Mouse (Mus musculus) forebrain, postnatal 0 days (tissue): ENCODE measurements at regions not wholly inside any gene's neighbourhood (a gene's known extent, or its start where the extent isn't known, plus 50 kb on each side); places are given as distances from the start of the nearest gene placed in this dataset.

Experiments used
- ATAC-seq: fragments of 200-750 bp; cut with Nextera tagmentation; 2 replicates; pipeline ENCODE4 v1.8.0; 2017; ENCODE audit warnings: mild to moderate bottlenecking, moderate library complexity
- DNase-seq: peaks from one replicate; pipeline ENCODE4 v3.0.0-alpha.2; 2015
- H3K27ac ChIP-seq: fragments of 300-500 bp; sonication (generic); 2 replicates; pipeline ENCODE4 v1.5.1; 2014; ENCODE audit warnings: low read depth, mild to moderate bottlenecking, antibody characterized with exemption, low read length, moderate library complexity, mixed read lengths
- H3K27me3 ChIP-seq: fragments of 300-500 bp; sonication (generic); 2 replicates; pipeline ENCODE4 v1.6.1; 2014; ENCODE audit warnings: mild to moderate bottlenecking, low read length, mixed read lengths; ENCODE audit not compliant: insufficient read depth
- H3K36me3 ChIP-seq: fragments of 300-500 bp; sonication (generic); 2 replicates; pipeline ENCODE4 v1.6.1; 2014; ENCODE audit warnings: mild to moderate bottlenecking, moderate library complexity; ENCODE audit not compliant: insufficient read depth
- H3K4me1 ChIP-seq: fragments of 300-500 bp; sonication (generic); 2 replicates; pipeline ENCODE4 v1.6.1; 2014; ENCODE audit warnings: antibody characterized with exemption; ENCODE audit not compliant: insufficient read depth
- H3K4me2 ChIP-seq: fragments of 300-500 bp; sonication (generic); 2 replicates; pipeline ENCODE4 v1.6.1; 2014; ENCODE audit warnings: low read depth, mild to moderate bottlenecking, moderate library complexity
- H3K4me3 ChIP-seq: fragments of 300-500 bp; sonication (generic); 2 replicates; pipeline ENCODE4 v1.5.1; 2014; ENCODE audit warnings: low read depth, low read length, mixed read lengths
- H3K9ac ChIP-seq: fragments of 300-500 bp; sonication (generic); 2 replicates; pipeline ENCODE4 v1.6.1; 2014; ENCODE audit warnings: mild to moderate bottlenecking
- H3K9me3 ChIP-seq: fragments of 300-500 bp; sonication (generic); 2 replicates; pipeline ENCODE4 v1.6.1; 2016; ENCODE audit warnings: low read length
- CTCF ChIP-seq: sonication (generic); IDR thresholded peaks from 2 replicates; pipeline ENCODE4 v1.5.1; 2016; ENCODE audit warnings: antibody characterized with exemption, control low read depth, low read depth
- WGBS: fragments of 180-500 bp; shearing (Covaris S2); extraction: QIAGEN DNeasy Blood & Tissue Kit; methylation state at CpG from one replicate; pipeline ENCODE4 v1.1.7; 2014; 5-methylcytosine and 5-hydroxymethylcytosine counted together

GRCm38 (mm10) chr15:52954715-52955593, 929.8 kb upstream of the Gm7489 start:
- Histone ChIP-seq H3K9ac (no peak overlapping the region), H3K4me2 (no peak overlapping the region), H3K4me3 (no peak overlapping the region), H3K4me1 (no peaks in the 10 kb centered on the region), H3K9me3 (no peaks in the 10 kb centered on the region), H3K27ac (no peak overlapping the region), H3K36me3 (no peaks in the 10 kb centered on the region), H3K27me3 (no peaks in the 10 kb centered on the region)
- ATAC-seq (no peak), DNase-seq (no peak)
- TF ChIP-seq CTCF = no peak
- 89% methylated on average over 7 of the region's 7 CpGs for WGBS

- no peaks in the 10 kb centered on the region for H3K4me1 ChIP-seq
- no peaks in the 10 kb centered on the region for H3K36me3 ChIP-seq
- DNase-seq = no peak
- no peak overlapping the region for H3K4me3 ChIP-seq
- H3K4me2 ChIP-seq = no peak overlapping the region
- H3K27ac ChIP-seq = no peak overlapping the region
- 82% methylated on average over 2 of the region's 2 CpGs for WGBS
- no peaks in the 10 kb centered on the region for H3K27me3 ChIP-seq
- no peak for ATAC-seq
- H3K9me3 ChIP-seq = no peaks in the 10 kb centered on the region
- no peak overlapping the region for H3K9ac ChIP-seq
- TF ChIP-seq CTCF = no peak
Observed at GRCm38 (mm10) chr15:52959711-52960110, 925.0 kb upstream of the Gm7489 start.

DNA sequence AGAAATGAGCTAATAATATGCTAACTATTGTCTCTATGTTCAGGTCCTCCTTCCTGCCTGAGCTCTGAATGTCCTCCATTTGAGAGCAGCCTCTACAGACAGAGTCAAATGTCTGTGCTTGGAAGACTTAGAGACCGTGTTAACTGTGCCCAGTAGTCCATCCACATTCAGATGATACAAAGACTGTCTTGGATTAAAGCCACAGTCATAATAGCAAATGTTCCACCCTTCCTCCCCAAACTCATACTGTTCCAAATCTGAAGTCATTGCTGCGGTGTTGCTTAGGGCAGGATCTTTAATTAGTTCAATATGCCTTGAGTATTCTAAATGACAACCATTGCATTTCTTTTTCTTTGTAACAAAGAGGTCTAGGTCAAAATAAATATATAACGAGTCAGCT, 923.2 kb upstream of the Gm7489 start:
- no peak for TF ChIP-seq CTCF

GRCm38 (mm10) chr15:52963918-52964317, 920.8 kb upstream of the Gm7489 start:
- Histone ChIP-seq H3K27ac (no peak overlapping the region), H3K4me3 (no peak overlapping the region), H3K9ac (no peak overlapping the region), H3K36me3 (no peaks in the 10 kb centered on the region), H3K27me3 (no peaks in the 10 kb centered on the region), H3K4me1 (no peaks in the 10 kb centered on the region), H3K4me2 (no peak overlapping the region), H3K9me3 (no peaks in the 10 kb centered on the region)
- no peak for TF ChIP-seq CTCF
- WGBS = 10% methylated on average over 2 of the region's 2 CpGs
- DNase-seq (no peak), ATAC-seq (no peak)

More for the DNA sequence above, 923.2 kb upstream of the Gm7489 start:
- no peak overlapping the region for H3K4me2 ChIP-seq
- no peaks in the 10 kb centered on the region for H3K4me1 ChIP-seq
- no peaks in the 10 kb centered on the region for H3K27me3 ChIP-seq
- no peak overlapping the region for H3K9ac ChIP-seq
- no peak for ATAC-seq
- no peaks in the 10 kb centered on the region for H3K9me3 ChIP-seq
- WGBS = 59% methylated on average over 3 of the region's 3 CpGs
- no peaks in the 10 kb centered on the region for H3K36me3 ChIP-seq
- no peak for DNase-seq
- H3K4me3 ChIP-seq = no peak overlapping the region
- no peak overlapping the region for H3K27ac ChIP-seq

GRCm38 (mm10) chr15:52964403-52964802, 920.3 kb upstream of the Gm7489 start:
- no peaks in the 10 kb centered on the region for H3K27me3 ChIP-seq
- no peak overlapping the region for H3K4me3 ChIP-seq
- ATAC-seq = no peak
- H3K9ac ChIP-seq = no peak overlapping the region
- no peaks in the 10 kb centered on the region for H3K4me1 ChIP-seq
- no peaks in the 10 kb centered on the region for H3K9me3 ChIP-seq
- no peak for TF ChIP-seq CTCF
- DNase-seq = no peak
- no peak overlapping the region for H3K27ac ChIP-seq
- no peak overlapping the region for H3K4me2 ChIP-seq
- no peaks in the 10 kb centered on the region for H3K36me3 ChIP-seq
- WGBS = 25% methylated on average over 1 of the region's 1 CpGs

DNA sequence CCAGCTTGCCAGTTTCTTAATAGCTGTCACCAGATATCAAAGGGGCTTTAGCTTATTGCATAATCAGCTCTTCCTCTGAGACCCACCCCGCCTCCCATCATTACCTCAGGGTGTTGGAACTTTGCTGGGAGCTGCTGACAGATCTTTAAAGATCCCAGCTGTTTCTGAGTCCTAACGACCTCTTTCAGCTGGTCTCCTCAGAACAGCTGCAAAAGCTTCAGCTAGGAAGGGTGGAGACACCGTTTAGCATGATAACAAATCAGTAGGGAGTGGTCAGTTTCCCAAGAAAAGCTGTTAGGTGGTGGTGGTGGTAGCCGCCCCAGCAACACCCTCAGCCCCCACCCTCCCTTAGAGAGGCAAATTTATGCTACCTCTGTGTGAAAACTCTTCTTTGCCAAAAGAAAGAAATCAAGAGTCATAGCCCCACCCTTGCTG, 916.9 kb upstream of the Gm7489 start:
- ATAC-seq (no peak), DNase-seq (no peak)
- Histone ChIP-seq H3K27me3 (no peaks in the 10 kb centered on the region), H3K36me3 (no peaks in the 10 kb centered on the region), H3K9ac (no peak overlapping the region), H3K9me3 (no peaks in the 10 kb centered on the region), H3K4me3 (no peak overlapping the region), H3K4me1 (no peaks in the 10 kb centered on the region), H3K27ac (no peak overlapping the region), H3K4me2 (no peak overlapping the region)
- TF ChIP-seq CTCF = no peak
- WGBS = 17% methylated on average over 4 of the region's 4 CpGs

DNA sequence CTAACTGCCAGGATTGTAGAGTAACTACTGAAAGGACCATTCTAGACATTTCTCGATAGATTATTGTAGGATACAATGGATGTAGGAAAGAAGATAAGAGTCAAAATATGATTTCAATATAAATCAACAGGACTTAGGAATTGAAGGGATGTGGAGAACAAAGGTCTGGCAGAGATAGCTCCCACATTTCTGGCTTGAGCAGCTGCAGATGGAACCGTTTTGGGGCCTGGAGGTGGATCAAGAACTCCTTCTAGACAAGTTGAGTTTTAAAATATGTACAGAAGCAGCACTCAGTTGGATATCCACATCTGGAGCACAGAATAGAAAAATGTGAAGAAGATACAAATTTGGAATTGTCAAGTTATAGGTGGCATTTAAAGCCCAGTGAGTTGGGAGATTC, 901.9 kb upstream of the Gm7489 start:
- Histone ChIP-seq H3K27me3 (no peaks in the 10 kb centered on the region), H3K4me3 (no peak overlapping the region), H3K9ac (no peak overlapping the region), H3K36me3 (no peaks in the 10 kb centered on the region), H3K27ac (no peak overlapping the region), H3K9me3 (no peaks in the 10 kb centered on the region), H3K4me1 (no peaks in the 10 kb centered on the region), H3K4me2 (no peak overlapping the region)
- TF ChIP-seq CTCF = no peak
- WGBS = 92% methylated on average over 2 of the region's 2 CpGs
- ATAC-seq = no peak
- DNase-seq = no peak
